Mouse (Mus musculus) MEL (cell line): ENCODE results near the gene Klhl21. TPM values are rescaled to one million over a fixed set of nuclear protein-coding genes. Genes with fewer than 3 reads are reported as not detected.

ENCODE experiments used
- DNase-seq: peaks from one replicate; pipeline ENCODE4 v3.0.0; 2011; ENCODE audit warnings: low read depth, low spot score
- H3K27ac ChIP-seq: 2 replicates; pipeline ENCODE4 v1.5.1; 2012; ENCODE audit warnings: low read depth, mild to moderate bottlenecking, control low read depth, low read length, moderate library complexity; ENCODE audit not compliant: control insufficient read depth
- H3K27me3 ChIP-seq, 2 experiments: fragments of 150-350 bp in 1 of 2; sonication (generic) in 1 of 2; 2 replicates each; pipeline ENCODE4 v1.6.1; 2012; ENCODE audit warnings: low read length in 2 of 2, mild to moderate bottlenecking in 2 of 2, improper control_type of control experiment in 1 of 2, moderate library complexity in 1 of 2; ENCODE audit not compliant: insufficient read depth in 2 of 2, control insufficient read depth in 1 of 2
- H3K36me3 ChIP-seq, 2 experiments: 2 replicates each; pipeline ENCODE4 v1.6.1; 2012 to 2014; ENCODE audit warnings: low read length in 2 of 2, improper control_type of control experiment in 1 of 2, inconsistent platforms in 1 of 2, mild to moderate bottlenecking in 1 of 2; ENCODE audit not compliant: insufficient read depth in 2 of 2, control insufficient read depth in 1 of 2
- H3K4me1 ChIP-seq, 2 experiments: fragments of 150-350 bp in 1 of 2; sonication (generic) in 1 of 2; 2 replicates each; pipeline ENCODE4 v1.6.1; 2012; ENCODE audit warnings: low read length in 2 of 2, improper control_type of control experiment in 1 of 2, mild to moderate bottlenecking in 1 of 2; ENCODE audit not compliant: insufficient read depth in 2 of 2, control insufficient read depth in 1 of 2
- H3K4me3 ChIP-seq, 2 experiments: fragments of 150-350 bp in 1 of 2; sonication (generic) in 1 of 2; 2 replicates each; pipeline ENCODE4 v1.5.1; 2012; ENCODE audit warnings: low read depth in 2 of 2, low read length in 2 of 2, mild to moderate bottlenecking in 2 of 2, moderate library complexity in 2 of 2, control low read depth in 1 of 2, improper control_type of control experiment in 1 of 2; ENCODE audit not compliant: control insufficient read depth in 1 of 2, insufficient read depth in 1 of 2
- H3K79me2 ChIP-seq: 2 replicates; pipeline ENCODE4 v1.6.1; 2012; ENCODE audit warnings: mild to moderate bottlenecking, low read length, moderate library complexity; ENCODE audit not compliant: control insufficient read depth, poor library complexity, insufficient read depth
- H3K9ac ChIP-seq: 2 replicates; pipeline ENCODE4 v1.6.1; 2012; ENCODE audit warnings: low read depth, mild to moderate bottlenecking, control low read depth, low read length, moderate library complexity; ENCODE audit not compliant: control insufficient read depth, poor library complexity, severe bottlenecking
- H3K9me3 ChIP-seq: fragments of 150-350 bp; sonication (generic); replicated peaks from 2 replicates; pipeline ENCODE4 v1.6.1; 2012; ENCODE audit warnings: mild to moderate bottlenecking, low read length, improper control_type of control experiment, moderate library complexity; ENCODE audit not compliant: insufficient read depth
- BHLHE40 ChIP-seq: IDR thresholded peaks from 2 replicates; pipeline ENCODE4 v1.6.1; 2012; ENCODE audit warnings: low read depth, mild to moderate bottlenecking, inconsistent platforms, low read length, improper control_type of control experiment, borderline replicate concordance
- CHD1 ChIP-seq: IDR thresholded peaks from 2 replicates; pipeline ENCODE4 v1.6.1; 2012; ENCODE audit warnings: low read depth, mild to moderate bottlenecking, inconsistent platforms, low read length, improper control_type of control experiment
- CHD2 ChIP-seq: IDR thresholded peaks from 2 replicates; pipeline ENCODE4 v1.6.1; 2011; ENCODE audit warnings: low read length, improper control_type of control experiment
- CTCF ChIP-seq, 3 experiments: IDR thresholded peaks in 2 of 3; conservative IDR thresholded peaks in 1 of 3; 2 replicates each; pipeline ENCODE4 v1.5.1; 2011 to 2012; ENCODE audit warnings: low read length in 3 of 3, low read depth in 2 of 3, mild to moderate bottlenecking in 2 of 3, improper control_type of control experiment in 1 of 3, inconsistent platforms in 1 of 3, mixed read lengths in 1 of 3, moderate library complexity in 1 of 3; ENCODE audit not compliant: control insufficient read depth in 1 of 3, insufficient read depth in 1 of 3, poor library complexity in 1 of 3, severe bottlenecking in 1 of 3
- E2F4 ChIP-seq: IDR thresholded peaks from 2 replicates; pipeline ENCODE4 v1.6.1; 2011; ENCODE audit warnings: low read depth, low read length, improper control_type of control experiment, borderline replicate concordance
- ELF1 ChIP-seq: IDR thresholded peaks from 2 replicates; pipeline ENCODE4 v1.6.1; 2014; ENCODE audit warnings: low read depth, mild to moderate bottlenecking, inconsistent platforms, low read length, improper control_type of control experiment, moderate library complexity
- EP300 ChIP-seq, 2 experiments: IDR thresholded peaks; 2 replicates each; pipeline ENCODE4 v1.6.1; 2011; ENCODE audit warnings: improper control_type of control experiment in 2 of 2, low read length in 2 of 2, low read depth in 1 of 2, mild to moderate bottlenecking in 1 of 2
- ETS1 ChIP-seq: IDR thresholded peaks from 2 replicates; pipeline ENCODE4 v1.6.1; 2012; ENCODE audit warnings: low read depth, mild to moderate bottlenecking, inconsistent platforms, low read length, improper control_type of control experiment, moderate library complexity
- GABPA ChIP-seq: IDR thresholded peaks from 2 replicates; pipeline ENCODE4 v1.6.1; 2012; ENCODE audit warnings: low read depth, mild to moderate bottlenecking, inconsistent platforms, low read length, improper control_type of control experiment, moderate library complexity
- GATA1 ChIP-seq: IDR thresholded peaks from 2 replicates; pipeline ENCODE4 v1.6.1; 2011; ENCODE audit warnings: low read depth, low read length, improper control_type of control experiment
- HCFC1 ChIP-seq: IDR thresholded peaks from 2 replicates; pipeline ENCODE4 v1.6.1; 2012; ENCODE audit warnings: low read depth, mild to moderate bottlenecking, inconsistent platforms, low read length, improper control_type of control experiment, moderate library complexity
- JUND ChIP-seq: IDR thresholded peaks from 2 replicates; pipeline ENCODE4 v1.6.1; 2011; ENCODE audit warnings: low read depth, mild to moderate bottlenecking, improper control_type of control experiment, low read length
- KAT2A ChIP-seq: conservative IDR thresholded peaks from 2 replicates; pipeline ENCODE4 v1.6.1; 2012; ENCODE audit warnings: low read depth, low read length, improper control_type of control experiment, inconsistent platforms
- MAFK ChIP-seq: IDR thresholded peaks from 2 replicates; pipeline ENCODE4 v1.6.1; 2011; ENCODE audit warnings: low read depth, mild to moderate bottlenecking, low read length, improper control_type of control experiment, borderline replicate concordance
- MAX ChIP-seq: IDR thresholded peaks from 2 replicates; pipeline ENCODE4 v1.6.1; 2011; ENCODE audit warnings: low read length, improper control_type of control experiment
- MAZ ChIP-seq: IDR thresholded peaks from 2 replicates; pipeline ENCODE4 v1.6.1; 2012; ENCODE audit warnings: low read depth, mild to moderate bottlenecking, inconsistent platforms, low read length, improper control_type of control experiment
- MEF2A ChIP-seq: IDR thresholded peaks from 2 replicates; pipeline ENCODE4 v1.6.1; 2014; ENCODE audit warnings: low read depth, mild to moderate bottlenecking, inconsistent platforms, low read length, improper control_type of control experiment; ENCODE audit not compliant: poor library complexity, insufficient replicate concordance, severe bottlenecking; ENCODE audit errors: extremely low read depth
- MXI1 ChIP-seq: IDR thresholded peaks from 2 replicates; pipeline ENCODE4 v1.6.1; 2011; ENCODE audit warnings: mild to moderate bottlenecking, low read depth, low read length, improper control_type of control experiment
- MYB ChIP-seq: IDR thresholded peaks from 2 replicates; pipeline ENCODE4 v1.6.1; 2011; ENCODE audit warnings: mild to moderate bottlenecking, low read depth, low read length, improper control_type of control experiment
- MYC ChIP-seq: IDR thresholded peaks from 2 replicates; pipeline ENCODE4 v1.6.1; 2011; ENCODE audit warnings: low read depth, mild to moderate bottlenecking, low read length, improper control_type of control experiment, moderate library complexity
- NELFE ChIP-seq: IDR thresholded peaks from 2 replicates; pipeline ENCODE4 v1.6.1; 2011; ENCODE audit warnings: low read depth, low read length, improper control_type of control experiment
- NRF1 ChIP-seq: IDR thresholded peaks from 2 replicates; pipeline ENCODE4 v1.6.1; 2014; ENCODE audit warnings: low read depth, mild to moderate bottlenecking, inconsistent platforms, low read length, improper control_type of control experiment, moderate library complexity; ENCODE audit not compliant: poor library complexity, insufficient read depth, severe bottlenecking
- POLR2A ChIP-seq, 2 experiments: IDR thresholded peaks; 2 replicates each; pipeline ENCODE4 v1.6.1; 2011 to 2012; ENCODE audit warnings: low read length in 2 of 2, mild to moderate bottlenecking in 2 of 2, control low read depth in 1 of 2, improper control_type of control experiment in 1 of 2, low read depth in 1 of 2, moderate library complexity in 1 of 2; ENCODE audit not compliant: control insufficient read depth in 1 of 2, insufficient read depth in 1 of 2, poor library complexity in 1 of 2
- RAD21 ChIP-seq: IDR thresholded peaks from 2 replicates; pipeline ENCODE4 v1.6.1; 2011; ENCODE audit warnings: mild to moderate bottlenecking, low read depth, low read length, improper control_type of control experiment
- RCOR1 ChIP-seq: IDR thresholded peaks from 2 replicates; pipeline ENCODE4 v1.6.1; 2012; ENCODE audit warnings: low read depth, mild to moderate bottlenecking, inconsistent platforms, low read length, improper control_type of control experiment
- SIN3A ChIP-seq: IDR thresholded peaks from 2 replicates; pipeline ENCODE4 v1.6.1; 2012; ENCODE audit warnings: low read length, improper control_type of control experiment, inconsistent platforms
- TAL1 ChIP-seq: IDR thresholded peaks from 2 replicates; pipeline ENCODE4 v1.6.1; 2012; ENCODE audit warnings: mild to moderate bottlenecking, inconsistent platforms, low read length, moderate library complexity, mixed read lengths
- TBP ChIP-seq: IDR thresholded peaks from 2 replicates; pipeline ENCODE4 v1.8.0; 2011; ENCODE audit warnings: low read depth, low read length, improper control_type of control experiment
- TCF12 ChIP-seq: IDR thresholded peaks from 2 replicates; pipeline ENCODE4 v1.6.1; 2014; ENCODE audit warnings: low read depth, mild to moderate bottlenecking, inconsistent platforms, low read length, improper control_type of control experiment, moderate library complexity
- UBTF ChIP-seq: IDR thresholded peaks from 2 replicates; pipeline ENCODE4 v1.6.1; 2012; ENCODE audit warnings: low read depth, mild to moderate bottlenecking, inconsistent platforms, low read length, improper control_type of control experiment, moderate library complexity, borderline replicate concordance; ENCODE audit not compliant: insufficient read depth
- USF1 ChIP-seq: IDR thresholded peaks from 2 replicates; pipeline ENCODE4 v1.6.1; 2014; ENCODE audit warnings: low read depth, mild to moderate bottlenecking, inconsistent platforms, low read length, improper control_type of control experiment, moderate library complexity
- USF2 ChIP-seq, 2 experiments: IDR thresholded peaks; 2 replicates each; pipeline ENCODE4 v1.6.1; 2011 to 2012; ENCODE audit warnings: improper control_type of control experiment in 2 of 2, low read length in 2 of 2, borderline replicate concordance in 1 of 2, inconsistent platforms in 1 of 2, low read depth in 1 of 2, mild to moderate bottlenecking in 1 of 2; ENCODE audit not compliant: insufficient read depth in 1 of 2
- ZC3H11A ChIP-seq: IDR thresholded peaks from 2 replicates; pipeline ENCODE4 v1.6.1; 2012; ENCODE audit warnings: low read depth, mild to moderate bottlenecking, inconsistent platforms, low read length, improper control_type of control experiment
- ZKSCAN1 ChIP-seq: IDR thresholded peaks from 2 replicates; pipeline ENCODE4 v1.6.1; 2012; ENCODE audit warnings: low read depth, mild to moderate bottlenecking, inconsistent platforms, low read length, improper control_type of control experiment, moderate library complexity
- polyA plus RNA-seq, 2 experiments: library from polyadenylated mRNA; stranded (reverse) in 1 of 2; unstranded in 1 of 2; fragments of >175 nt in 1 of 2; fragments of >200 nt in 1 of 2; gene quantifications; 2 replicates each; pipeline versions ENCODE4 v1.2.1 to v1.2.4; 2012; ENCODE audit warnings: low replicate concordance in 2 of 2, low read depth in 1 of 2; ENCODE audit not compliant: insufficient read length in 2 of 2, insufficient read depth in 1 of 2, missing spikeins in 1 of 2
- total RNA-seq: library from RNA; depleted of rRNA; stranded (reverse); fragments of 300-350 nt; gene quantifications from 2 replicates; pipeline ENCODE4 v1.2.3, GENCODE M21; 2012

Klhl21 gene
- total and polyA plus RNA-seq, 3 experiments: 18.0 to 22.5 TPM; not detected in 1

GRCm38 (mm10) chr4:151997701-151998100, 10.9 kb upstream of the Klhl21 start (continued):
- no peak for TF ChIP-seq CHD1
- TF ChIP-seq USF2 (IDR thresholded peaks at IDR 0.05; ENCODE audit: borderline replicate concordance in 1 of 2, insufficient read depth in 1 of 2, low read depth in 1 of 2, low read length in 2 of 2): no peak
- no peak for TF ChIP-seq JUND
- peak; percentile 88 for TF ChIP-seq RCOR1
- TF ChIP-seq MAZ: no peak
- TF ChIP-seq SIN3A: 0 out of 2 replicates have a peak, but pooled peaks have one; percentile 20
- TF ChIP-seq ZC3H11A: no peak
- no peak for TF ChIP-seq MYC

GRCm38 (mm10) chr4:151999481-151999880, 9.1 kb upstream of the Klhl21 start:
- Histone ChIP-seq H3K79me2 (peaks cover 6% of the 10 kb centered on the region; the same call in 1 of the 2 replicates), H3K4me3 (no peak overlapping the region), H3K4me1 (peaks cover 5 to 25% of the 10 kb centered on the region in 2 experiments), H3K27ac (no peak overlapping the region), H3K9me3 (no peaks in the 10 kb centered on the region), H3K9ac (no peak overlapping the region), H3K27me3 (no peaks in the 10 kb centered on the region), H3K36me3 (peaks cover 0 to 18% of the 10 kb centered on the region in 2 experiments; a peak in 2 of 4 replicates)
- DNase-seq: peak; percentile 74
- TF ChIP-seq ELF1 (no peak), NELFE (no peak), CTCF (IDR thresholded peaks at IDR 0.05 in 2 of 3, conservative IDR thresholded peaks at IDR 0.05 in 1 of 3; ENCODE audit: control insufficient read depth in 1 of 3, insufficient read depth in 1 of 3, low read depth in 2 of 3, low read length in 3 of 3, poor library complexity in 1 of 3, severe bottlenecking in 1 of 3) (no peak), TAL1 (no peak), USF1 (no peak), BHLHE40 (0 out of 2 replicates have a peak, but pooled peaks have one; percentile 43), ETS1 (peak; percentile 24; the same call in 1 of the 2 replicates), GATA1 (0 out of 2 replicates have a peak, but pooled peaks have one; percentile 27), E2F4 (no peak), ZKSCAN1 (no peak), POLR2A (IDR thresholded peaks at IDR 0.05; ENCODE audit: control insufficient read depth in 1 of 2, insufficient read depth in 1 of 2, low read depth in 1 of 2, low read length in 2 of 2, poor library complexity in 1 of 2) (no peak), RCOR1 (peak; percentile 78), MXI1 (peak; percentile 32; the same call in 1 of the 2 replicates), EP300 (IDR thresholded peaks at IDR 0.05; ENCODE audit: low read depth in 1 of 2, low read length in 2 of 2) (peak in 1 of 2 experiments; percentile 47; a peak in 2 of 4 replicates), UBTF (no peak), MYB (no peak), TBP (0 out of 2 replicates have a peak, but pooled peaks have one; percentile 18), MEF2A (no peak), MAX (no peak), TCF12 (no peak), RAD21 (no peak), JUND (no peak), USF2 (IDR thresholded peaks at IDR 0.05; ENCODE audit: borderline replicate concordance in 1 of 2, insufficient read depth in 1 of 2, low read depth in 1 of 2, low read length in 2 of 2) (no peak), GABPA (no peak), ZC3H11A (no peak), CHD2 (no peak), HCFC1 (no peak), MYC (peak; percentile 32; the same call in 1 of the 2 replicates), KAT2A (no peak), CHD1 (no peak), NRF1 (no peak), MAFK (no peak), MAZ (no peak)
